Mouse (Mus musculus): ENCODE data around the gene Scube3. TPM values are rescaled to one million over a fixed set of nuclear protein-coding genes. Genes with fewer than 3 reads are reported as not detected.

Scube3 gene
- polyA plus RNA-seq, 1 experiment from 2014 or later, result 4.4 TPM

GRCm38 (mm10) chr17:28188313-28188712 is 46.4 kb downstream of the Scube3 start:
- ATAC-seq (ENCODE audit: low FRiP score, low read depth), result no peak
- Histone ChIP-seq H3K27me3 (no peaks in the 10 kb centered on the region), H3K27ac (replicated peaks) (no peak overlapping the region), H3K9me3 (no peaks in the 10 kb centered on the region), H3K36me3 (peaks cover 32% of the 10 kb centered on the region), H3K4me2 (no peak overlapping the region), H3K4me3 (no peak overlapping the region), H3K9ac (no peak overlapping the region), H3K4me1 (replicated peaks) (peaks cover 10% of the 10 kb centered on the region)
- WGBS, result 89% methylated on average over 5 of the region's 5 CpGs

DNA sequence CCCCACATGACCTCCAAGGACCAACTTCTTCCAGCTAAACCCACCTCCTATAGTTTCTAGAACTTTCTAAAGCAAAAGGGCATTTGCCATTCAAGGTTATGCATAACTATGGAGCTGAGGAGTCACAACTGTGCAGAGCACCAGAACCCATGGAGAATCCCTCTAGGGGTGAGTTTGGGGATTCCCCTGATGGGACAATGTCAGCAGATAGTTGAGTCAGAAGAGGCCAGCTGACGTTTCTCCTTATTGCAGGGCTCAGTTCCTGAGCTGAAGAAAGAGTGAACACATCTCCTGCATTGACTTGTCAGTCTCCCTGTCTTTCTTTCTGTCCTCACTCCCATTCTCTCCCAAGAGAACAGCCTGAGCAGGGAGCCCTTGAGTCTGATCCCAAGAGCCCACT is 50.8 kb downstream of the Scube3 start:
- H3K36me3 ChIP-seq, result peaks cover 53% of the 10 kb centered on the region
- no peak overlapping the region for H3K4me3 ChIP-seq
- 83% methylated on average over 1 of the region's 1 CpGs for WGBS
- no peak overlapping the region for H3K9ac ChIP-seq
- H3K4me1 ChIP-seq (replicated peaks), result no peaks in the 10 kb centered on the region
- no peak overlapping the region for H3K4me2 ChIP-seq
- H3K27ac ChIP-seq (replicated peaks), result no peak overlapping the region
- ATAC-seq (ENCODE audit: low FRiP score, low read depth), result no peak
- H3K27me3 ChIP-seq, result no peaks in the 10 kb centered on the region
- no peaks in the 10 kb centered on the region for H3K9me3 ChIP-seq

DNA sequence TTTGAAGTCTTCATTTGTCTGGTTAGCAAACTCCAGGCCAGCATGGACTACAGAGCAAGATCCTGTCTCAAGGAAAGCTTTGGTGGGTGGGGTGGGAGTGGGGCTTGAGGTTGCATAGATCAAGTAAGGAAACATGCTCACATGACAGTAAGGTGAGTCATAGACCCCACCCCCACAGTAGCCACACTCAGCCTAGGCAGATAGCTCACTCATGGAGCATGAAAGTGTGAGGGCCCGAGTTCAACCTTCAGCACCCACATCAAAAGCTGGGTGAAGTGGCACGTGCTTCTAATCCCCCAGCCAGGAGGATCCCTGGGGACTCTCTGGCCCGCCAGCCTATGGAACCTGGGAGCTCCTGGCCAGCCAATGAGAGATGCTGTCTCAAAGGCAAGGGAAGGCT is 51.6 kb downstream of the Scube3 start:
- WGBS, result 87% methylated on average over 3 of the region's 3 CpGs
- Histone ChIP-seq H3K4me2 (no peak overlapping the region), H3K27me3 (no peaks in the 10 kb centered on the region), H3K4me3 (no peak overlapping the region), H3K27ac (replicated peaks) (no peak overlapping the region), H3K9ac (no peak overlapping the region), H3K36me3 (peaks cover 61% of the 10 kb centered on the region), H3K4me1 (replicated peaks) (no peaks in the 10 kb centered on the region), H3K9me3 (no peaks in the 10 kb centered on the region)
- no peak for ATAC-seq (ENCODE audit: low FRiP score, low read depth)

- no peak overlapping the region for H3K9ac ChIP-seq
- peaks cover 69% of the 10 kb centered on the region for H3K36me3 ChIP-seq
- H3K4me2 ChIP-seq, result no peak overlapping the region
- H3K4me1 ChIP-seq (replicated peaks), result no peaks in the 10 kb centered on the region
- H3K27ac ChIP-seq (replicated peaks), result no peak overlapping the region
- WGBS, result 94% methylated on average over 10 of the region's 10 CpGs
- no peaks in the 10 kb centered on the region for H3K9me3 ChIP-seq
- H3K4me3 ChIP-seq, result no peak overlapping the region
- no peaks in the 10 kb centered on the region for H3K27me3 ChIP-seq
- no peak for ATAC-seq (ENCODE audit: low FRiP score, low read depth)
Observed at GRCm38 (mm10) chr17:28195033-28195432, 53.1 kb downstream of the Scube3 start.

DNA sequence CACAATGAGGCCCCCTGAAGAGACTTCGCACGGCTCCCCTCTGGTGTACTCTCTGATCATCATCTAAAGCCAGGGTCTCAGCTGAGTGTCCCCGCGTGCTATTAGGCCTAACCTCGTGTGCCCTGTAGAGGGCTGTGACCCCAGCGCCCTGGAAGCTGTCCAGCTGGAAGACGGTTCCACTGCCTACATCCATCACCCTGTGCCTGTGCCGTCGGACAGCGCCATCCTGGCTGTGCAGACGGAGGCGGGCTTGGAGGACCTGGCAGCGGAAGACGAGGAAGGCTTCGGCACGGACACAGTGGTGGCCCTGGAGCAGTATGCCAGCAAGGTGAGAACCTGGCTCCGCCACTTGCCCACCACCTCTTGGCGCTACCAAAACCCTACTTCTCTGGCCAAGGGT is 55.7 kb downstream of the Scube3 start:
- no peak overlapping the region for H3K9ac ChIP-seq
- H3K4me3 ChIP-seq, result no peak overlapping the region
- 72% methylated on average over 18 of the region's 18 CpGs for WGBS
- no peaks in the 10 kb centered on the region for H3K27me3 ChIP-seq
- H3K9me3 ChIP-seq, result no peaks in the 10 kb centered on the region
- H3K4me2 ChIP-seq, result no peak overlapping the region
- H3K4me1 ChIP-seq (replicated peaks), result no peaks in the 10 kb centered on the region
- no peak for ATAC-seq (ENCODE audit: low FRiP score, low read depth)
- H3K27ac ChIP-seq (replicated peaks), result no peak overlapping the region
- H3K36me3 ChIP-seq, result peaks cover 61% of the 10 kb centered on the region

DNA sequence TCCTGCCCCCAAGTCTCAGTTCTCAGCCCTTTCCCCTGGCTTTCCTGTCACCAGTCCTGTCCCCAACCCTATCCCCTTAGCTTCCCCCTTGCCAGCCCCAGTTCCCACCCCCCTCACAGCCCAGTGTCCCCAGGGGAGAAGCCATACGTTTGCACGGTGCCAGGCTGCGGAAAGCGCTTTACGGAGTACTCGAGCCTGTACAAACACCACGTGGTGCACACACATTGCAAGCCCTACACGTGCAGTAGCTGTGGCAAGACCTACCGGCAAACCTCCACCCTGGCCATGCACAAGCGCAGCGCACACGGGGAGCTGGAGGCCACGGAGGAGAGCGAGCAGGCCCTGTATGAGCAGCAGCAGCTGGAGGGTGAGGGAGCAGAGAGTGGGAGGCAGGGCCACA is 60.0 kb downstream of the Scube3 start:
- Histone ChIP-seq H3K9me3 (no peaks in the 10 kb centered on the region), H3K36me3 (peaks cover 46% of the 10 kb centered on the region), H3K27ac (replicated peaks) (no peak overlapping the region), H3K9ac (no peak overlapping the region), H3K4me2 (no peak overlapping the region), H3K4me1 (replicated peaks) (no peaks in the 10 kb centered on the region), H3K27me3 (no peaks in the 10 kb centered on the region), H3K4me3 (no peak overlapping the region)
- 79% methylated on average over 14 of the region's 14 CpGs for WGBS
- no peak for ATAC-seq (ENCODE audit: low FRiP score, low read depth)

DNA sequence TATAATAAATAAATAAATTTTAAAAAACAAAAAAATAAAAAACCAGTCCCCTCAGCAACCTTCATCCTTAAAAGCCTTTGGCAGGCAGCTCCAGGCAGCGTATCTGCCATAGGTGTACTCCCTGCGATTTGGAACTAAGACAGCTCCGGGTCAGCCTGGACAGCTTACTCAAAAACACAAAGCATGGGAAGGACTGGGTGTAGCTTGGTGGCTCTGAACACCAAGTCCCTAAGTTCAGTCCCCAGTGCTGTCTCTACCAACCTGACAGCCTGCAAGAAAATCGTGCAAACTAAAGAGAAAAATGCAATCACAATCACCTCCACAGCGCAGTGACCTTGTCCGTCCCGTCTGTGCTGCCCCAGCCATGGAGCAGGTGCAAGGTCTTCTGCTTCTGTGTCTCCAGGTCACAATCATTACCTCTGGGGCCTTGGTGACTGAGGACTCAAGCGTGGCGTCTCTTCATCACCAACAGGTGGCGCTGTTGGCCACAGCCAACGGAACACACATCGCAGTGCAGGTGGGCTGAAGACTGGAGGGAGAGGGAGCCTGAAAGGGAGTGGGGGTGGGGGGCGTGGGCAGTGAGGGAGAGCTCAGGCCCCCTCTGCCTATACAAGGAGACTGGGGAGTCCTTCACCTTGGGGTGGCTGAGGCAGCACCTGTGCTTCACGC is 62.2 kb downstream of the Scube3 start:
- H3K27me3 ChIP-seq, result no peaks in the 10 kb centered on the region
- peaks cover 32% of the 10 kb centered on the region for H3K36me3 ChIP-seq
- no peak for ATAC-seq (ENCODE audit: low FRiP score, low read depth)
- 37% methylated on average over 14 of the region's 14 CpGs for WGBS
- no peak overlapping the region for H3K27ac ChIP-seq (replicated peaks)
- no peak overlapping the region for H3K4me3 ChIP-seq
- no peak overlapping the region for H3K9ac ChIP-seq
- H3K4me1 ChIP-seq (replicated peaks), result peaks cover 10% of the 10 kb centered on the region
- H3K4me2 ChIP-seq, result no peak overlapping the region
- H3K9me3 ChIP-seq, result no peaks in the 10 kb centered on the region

DNA sequence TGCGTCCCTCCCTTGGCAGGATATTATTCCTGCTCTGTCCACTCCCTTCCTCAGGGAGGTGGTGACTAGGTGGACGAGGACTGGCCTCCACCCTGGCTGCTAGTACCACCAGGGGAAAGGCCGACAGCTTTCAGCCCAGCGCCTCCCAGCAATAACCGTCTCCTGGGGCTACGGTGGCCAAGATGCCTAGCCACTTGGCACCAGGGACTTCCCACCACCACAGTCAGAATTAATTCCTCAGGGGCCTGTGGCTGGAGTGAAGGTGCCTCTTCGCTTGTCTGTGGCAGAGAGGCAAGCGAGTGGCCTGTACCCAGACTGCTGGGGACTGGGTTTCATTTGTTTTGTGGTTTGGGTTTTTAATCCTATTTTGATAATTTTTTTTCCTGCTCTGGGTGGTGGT is 63.5 kb downstream of the Scube3 start:
- 89% methylated on average over 8 of the region's 8 CpGs for WGBS
- H3K27ac ChIP-seq (replicated peaks), result no peak overlapping the region
- H3K27me3 ChIP-seq, result no peaks in the 10 kb centered on the region
- H3K4me3 ChIP-seq, result no peak overlapping the region
- ATAC-seq (ENCODE audit: low FRiP score, low read depth), result no peak
- H3K36me3 ChIP-seq, result peaks cover 21% of the 10 kb centered on the region
- no peak overlapping the region for H3K4me2 ChIP-seq
- H3K9me3 ChIP-seq, result no peaks in the 10 kb centered on the region
- peaks cover 10% of the 10 kb centered on the region for H3K4me1 ChIP-seq (replicated peaks)
- no peak overlapping the region for H3K9ac ChIP-seq

- Histone ChIP-seq H3K27me3 (no peaks in the 10 kb centered on the region), H3K9me3 (no peaks in the 10 kb centered on the region), H3K9ac (0 out of 2 replicates have a peak overlapping the region, but pooled peaks have one; percentile 27), H3K36me3 (peaks cover 11% of the 10 kb centered on the region), H3K27ac (replicated peaks) (peak overlapping the region; percentile 65), H3K4me2 (no peak overlapping the region), H3K4me3 (no peak overlapping the region), H3K4me1 (replicated peaks) (peaks cover 10% of the 10 kb centered on the region)
- no peak for ATAC-seq (ENCODE audit: low FRiP score, low read depth)
- WGBS, result 77% methylated on average over 8 of the region's 8 CpGs
Observed at GRCm38 (mm10) chr17:28207092-28207491, 65.2 kb downstream of the Scube3 start.

- peak; percentile 54 for ATAC-seq (ENCODE audit: low FRiP score, low read depth)
- peak within 1 kb of the TSS; percentile 44 for H3K4me2 ChIP-seq
- H3K27me3 ChIP-seq, result no peaks in the 10 kb centered on the region
- peak within 1 kb of the TSS; percentile 27 for H3K9ac ChIP-seq
- H3K4me3 ChIP-seq, result peak within 1 kb of the TSS; percentile 20
- no peaks in the 10 kb centered on the region for H3K9me3 ChIP-seq
- WGBS, result 24% methylated on average over 26 of the region's 26 CpGs
- H3K4me1 ChIP-seq (replicated peaks), result peaks cover 10% of the 10 kb centered on the region
- H3K36me3 ChIP-seq, result peaks cover 10% of the 10 kb centered on the region
- H3K27ac ChIP-seq (replicated peaks), result peak within 1 kb of the TSS; percentile 65
Observed at GRCm38 (mm10) chr17:28207591-28208313, 65.8 kb downstream of the Scube3 start, which contains the start of gene Def6. TSS of gene Def6 (plus strand) at chr17:28207778.

GRCm38 (mm10) chr17:28208314-28208612 is 66.3 kb downstream of the Scube3 start:
- 86% methylated on average over 8 of the region's 8 CpGs for WGBS
- peak overlapping the region; percentile 20; the same call in 1 of the 2 replicates for H3K4me3 ChIP-seq
- H3K4me1 ChIP-seq (replicated peaks), result peaks cover 10% of the 10 kb centered on the region
- H3K9me3 ChIP-seq, result no peaks in the 10 kb centered on the region
- no peak overlapping the region for H3K9ac ChIP-seq
- H3K36me3 ChIP-seq, result peaks cover 5% of the 10 kb centered on the region
- no peak overlapping the region for H3K27ac ChIP-seq (replicated peaks)
- H3K27me3 ChIP-seq, result no peaks in the 10 kb centered on the region
- no peak for ATAC-seq (ENCODE audit: low FRiP score, low read depth)
- H3K4me2 ChIP-seq, result peak overlapping the region; percentile 44

DNA sequence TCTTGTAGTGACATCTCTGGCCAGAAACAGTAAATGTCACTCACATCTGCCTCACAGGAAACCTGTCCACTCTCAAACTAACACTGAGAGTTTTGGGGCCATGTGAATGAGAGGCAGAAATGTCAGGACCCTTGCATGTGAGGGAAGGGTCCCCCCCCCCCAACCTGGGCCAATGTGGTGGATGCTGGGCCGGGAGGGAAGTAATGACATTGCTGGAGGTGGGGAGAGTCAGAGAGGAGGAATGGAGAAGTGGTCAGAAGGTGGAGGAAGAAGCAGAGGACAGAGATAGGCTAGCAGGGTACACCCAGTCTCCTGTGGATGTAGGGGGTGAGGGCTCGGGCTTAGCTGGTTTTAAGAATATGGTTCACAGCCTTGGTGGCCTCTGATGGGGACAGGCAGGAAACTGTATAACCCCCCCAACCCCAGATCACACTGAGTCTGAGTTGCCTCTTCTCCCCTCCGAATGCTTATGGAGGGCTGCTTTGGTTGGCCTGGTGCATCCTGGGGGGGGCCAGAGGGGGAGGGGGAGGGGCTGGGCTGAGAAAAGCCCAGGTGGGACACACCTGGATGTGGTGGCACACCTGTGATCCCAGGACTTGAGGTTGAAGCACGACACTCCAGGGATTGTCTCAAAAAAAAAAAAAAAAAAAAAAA is 67.6 kb downstream of the Scube3 start:
- Histone ChIP-seq H3K9me3 (no peaks in the 10 kb centered on the region), H3K4me2 (no peak overlapping the region), H3K27ac (replicated peaks) (no peak overlapping the region), H3K36me3 (no peaks in the 10 kb centered on the region), H3K4me3 (no peak overlapping the region), H3K9ac (no peak overlapping the region), H3K4me1 (replicated peaks) (peaks cover 10% of the 10 kb centered on the region), H3K27me3 (no peaks in the 10 kb centered on the region)
- ATAC-seq (ENCODE audit: low FRiP score, low read depth), result no peak
- 70% methylated on average over 4 of the region's 4 CpGs for WGBS
